Mouse (Mus musculus) hindbrain, postnatal 0 days (tissue): ENCODE measurements around the gene Prkar1b. TPM values are rescaled to one million over a fixed set of nuclear protein-coding genes. Genes with fewer than 3 reads are reported as not detected.

Experiments
- ATAC-seq: fragments of 200-750 bp; cut with Nextera tagmentation; 2 replicates; pipeline ENCODE4 v1.8.0; 2017; ENCODE audit warnings: mild to moderate bottlenecking, moderate TSS enrichment, moderate library complexity
- DNase-seq: peaks from one replicate; pipeline ENCODE4 v3.0.0-alpha.2; 2015; ENCODE audit warnings: low spot score
- H3K27ac ChIP-seq: fragments of 300-500 bp; sonication (generic); 2 replicates; pipeline ENCODE4 v1.5.1; 2014; ENCODE audit warnings: mild to moderate bottlenecking
- H3K27me3 ChIP-seq: fragments of 300-500 bp; sonication (generic); 2 replicates; pipeline ENCODE4 v1.6.1; 2014; ENCODE audit warnings: low read length, mixed read lengths; ENCODE audit not compliant: insufficient read depth
- H3K36me3 ChIP-seq: fragments of 300-500 bp; sonication (generic); 2 replicates; pipeline ENCODE4 v1.6.1; 2014; ENCODE audit warnings: low read length, mixed read lengths; ENCODE audit not compliant: insufficient read depth
- H3K4me1 ChIP-seq: fragments of 300-500 bp; sonication (generic); 2 replicates; pipeline ENCODE4 v1.6.1; 2014; ENCODE audit warnings: antibody characterized with exemption, low read length, mixed read lengths; ENCODE audit not compliant: insufficient read depth
- H3K4me2 ChIP-seq: fragments of 300-500 bp; sonication (generic); 2 replicates; pipeline ENCODE4 v1.6.1; 2014; ENCODE audit warnings: low read depth, mild to moderate bottlenecking, low read length, moderate library complexity, mixed read lengths
- H3K4me3 ChIP-seq: fragments of 300-500 bp; sonication (generic); 2 replicates; pipeline ENCODE4 v1.5.1; 2014; ENCODE audit warnings: low read length
- H3K9ac ChIP-seq: fragments of 300-500 bp; sonication (generic); replicated peaks from 2 replicates; pipeline ENCODE4 v1.6.1; 2014; ENCODE audit warnings: mild to moderate bottlenecking, low read length, moderate library complexity, mixed read lengths
- H3K9me3 ChIP-seq: fragments of 300-500 bp; sonication (generic); 2 replicates; pipeline ENCODE4 v1.6.1; 2016; ENCODE audit warnings: low read length, mixed read lengths
- CTCF ChIP-seq: IDR thresholded peaks from 2 replicates; pipeline ENCODE4 v1.5.1; 2016; ENCODE audit warnings: antibody characterized with exemption, control low read depth, low read depth
- WGBS: fragments of 180-500 bp; shearing (Covaris S2); extraction: QIAGEN DNeasy Blood & Tissue Kit; methylation state at CpG from one replicate; pipeline ENCODE4 v1.1.7; 2014; 5-methylcytosine and 5-hydroxymethylcytosine counted together
- polyA plus RNA-seq: library from polyadenylated mRNA; unstranded; fragments of >200 nt; fragmentation: Nextera tagmentation; extraction: Ambion mirVana; gene quantifications from 2 replicates; pipeline ENCODE4 v1.2.1, GENCODE M21; 2015
- total RNA-seq: library from RNA; depleted of rRNA; stranded (reverse); fragments of >200 nt; gene quantifications from 2 replicates; pipeline ENCODE4 v1.2.3, GENCODE M21; 2014

The Prkar1b gene
- total and polyA plus RNA-seq, 2 experiments from 2014 or later = 264 to 322 TPM

DNA sequence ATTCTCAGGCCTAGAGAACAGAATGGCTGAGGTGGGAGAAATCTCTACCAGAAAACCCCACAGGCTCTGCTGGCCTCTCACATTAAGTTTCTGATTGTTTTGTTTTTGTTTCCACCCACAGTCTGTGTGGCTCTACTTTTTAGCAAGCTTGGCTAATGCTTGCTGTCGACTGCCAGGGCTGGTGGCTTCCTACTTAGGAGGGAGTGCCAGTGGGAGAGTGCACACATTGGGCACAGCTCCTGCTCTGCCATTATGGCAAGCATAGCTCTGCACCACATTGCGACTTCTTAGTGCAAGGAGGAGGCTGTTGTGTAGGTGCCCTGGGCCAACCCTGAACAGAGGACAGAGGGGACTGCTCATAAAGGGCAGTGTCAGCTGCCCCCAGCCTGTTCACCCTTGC lies 33.3 kb upstream of the Prkar1b start:
- Histone ChIP-seq H3K27me3 (no peaks in the 10 kb centered on the region), H3K9me3 (no peaks in the 10 kb centered on the region), H3K9ac (no peak overlapping the region), H3K36me3 (peaks cover 49% of the 10 kb centered on the region), H3K4me3 (no peak overlapping the region), H3K4me2 (no peak overlapping the region), H3K4me1 (no peaks in the 10 kb centered on the region), H3K27ac (no peak overlapping the region)
- no peak for TF ChIP-seq CTCF
- ATAC-seq = no peak
- no peak for DNase-seq
- WGBS = 92% methylated on average over 2 of the region's 2 CpGs

DNA sequence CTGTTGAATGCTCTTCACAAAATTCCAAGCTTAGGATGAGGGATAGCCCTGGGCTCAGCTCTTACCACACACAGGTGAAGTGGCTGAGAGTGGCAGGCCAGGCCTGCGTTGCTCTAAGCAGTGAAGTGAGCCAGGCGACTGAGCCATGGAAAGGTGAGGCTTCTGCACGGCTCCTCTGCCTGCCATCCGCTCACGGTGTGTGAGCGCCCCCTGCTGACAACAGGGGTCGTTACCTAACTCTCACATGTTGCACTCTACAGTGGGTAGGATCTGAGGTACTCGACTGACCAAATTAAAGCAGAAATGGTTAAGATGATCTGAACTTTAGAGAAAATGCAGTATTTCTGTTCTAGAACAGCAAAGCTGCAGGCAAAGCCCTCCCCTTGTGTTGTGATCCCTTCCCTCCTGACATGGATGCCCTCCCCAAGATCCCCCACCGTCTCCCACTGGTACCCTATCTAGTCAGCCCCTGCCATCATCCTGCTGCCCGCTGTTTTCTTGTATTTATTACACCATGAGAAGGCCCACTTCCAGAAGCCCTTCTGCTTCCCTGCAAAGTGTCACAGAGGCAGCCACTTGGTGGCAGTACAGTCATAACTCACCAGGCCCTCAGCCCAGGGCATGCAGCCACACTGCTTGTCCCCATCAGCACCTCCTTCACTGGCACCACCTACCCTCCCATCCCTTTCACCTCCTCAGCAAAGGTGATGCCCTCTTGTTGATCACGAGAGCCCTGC lies 29.3 kb upstream of the Prkar1b start:
- DNase-seq (peak; percentile 89), ATAC-seq (peak; percentile 85)
- peak; percentile 95 for TF ChIP-seq CTCF
- peaks cover 44% of the 10 kb centered on the region; the same call in 1 of the 2 replicates for H3K36me3 ChIP-seq
- no peak overlapping the region for H3K4me3 ChIP-seq
- WGBS = 28% methylated on average over 11 of the region's 11 CpGs
- no peak overlapping the region for H3K27ac ChIP-seq
- H3K9me3 ChIP-seq = no peaks in the 10 kb centered on the region
- no peaks in the 10 kb centered on the region for H3K27me3 ChIP-seq
- H3K9ac ChIP-seq = no peak overlapping the region
- no peak overlapping the region for H3K4me2 ChIP-seq
- peaks cover under 1% of the 10 kb centered on the region; the same call in 1 of the 2 replicates for H3K4me1 ChIP-seq

DNA sequence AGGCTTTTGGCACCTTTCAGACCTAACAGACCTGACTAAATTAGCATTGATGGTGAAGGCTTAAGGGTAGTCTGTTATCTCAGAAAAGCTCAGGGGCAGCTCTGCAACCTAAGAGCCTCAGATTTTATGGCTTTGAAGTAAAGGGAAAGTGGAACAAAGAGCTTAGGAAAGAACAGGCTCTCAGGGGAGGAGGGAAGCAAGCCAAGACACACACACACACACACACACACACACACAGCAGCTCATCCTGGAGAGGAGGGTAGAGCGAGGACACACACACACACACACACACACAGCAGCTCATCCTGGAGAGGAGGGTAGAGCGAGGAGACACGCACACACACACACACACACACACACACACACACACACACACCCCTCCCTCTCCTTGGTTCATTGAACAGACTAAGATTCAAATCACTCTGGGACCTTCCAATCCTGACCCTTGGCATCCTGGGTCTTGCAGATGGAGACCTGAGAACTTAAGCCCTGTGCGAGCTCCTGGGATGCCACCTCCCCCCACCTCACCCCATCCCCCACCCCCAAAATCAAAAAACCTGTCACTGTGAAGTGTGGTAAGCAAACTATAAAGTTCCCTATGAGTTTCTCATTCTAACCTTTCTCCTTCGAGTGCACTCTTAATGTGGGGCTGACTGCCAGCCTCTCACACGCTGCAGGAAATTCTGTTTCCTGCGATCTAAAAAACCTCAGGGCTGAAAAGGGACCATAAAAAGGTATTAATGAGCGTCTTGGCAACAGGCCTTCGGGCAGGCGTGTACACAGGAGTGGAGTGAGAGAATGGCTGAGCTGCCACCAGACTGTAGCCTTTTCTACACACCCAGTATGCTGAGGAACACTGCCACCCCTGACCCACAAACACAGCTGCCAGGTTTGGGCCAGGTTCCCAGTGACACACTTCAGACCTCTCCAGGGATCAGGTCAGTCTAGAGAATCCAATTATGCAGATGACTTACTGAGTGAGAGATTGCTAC lies 25.1 kb upstream of the Prkar1b start:
- H3K27ac ChIP-seq = peak overlapping the region; percentile 32; the same call in 1 of the 2 replicates
- peaks cover 39% of the 10 kb centered on the region for H3K36me3 ChIP-seq
- no peak overlapping the region for H3K4me2 ChIP-seq
- no peaks in the 10 kb centered on the region for H3K27me3 ChIP-seq
- DNase-seq (peak; percentile 77), ATAC-seq (peak; percentile 43; the same call in 1 of the 2 replicates)
- no peak for TF ChIP-seq CTCF
- H3K4me3 ChIP-seq = no peak overlapping the region
- 40% methylated on average over 10 of the region's 10 CpGs for WGBS
- no peaks in the 10 kb centered on the region for H3K9me3 ChIP-seq
- no peak overlapping the region for H3K9ac ChIP-seq
- peaks cover 3% of the 10 kb centered on the region; the same call in 1 of the 2 replicates for H3K4me1 ChIP-seq

DNA sequence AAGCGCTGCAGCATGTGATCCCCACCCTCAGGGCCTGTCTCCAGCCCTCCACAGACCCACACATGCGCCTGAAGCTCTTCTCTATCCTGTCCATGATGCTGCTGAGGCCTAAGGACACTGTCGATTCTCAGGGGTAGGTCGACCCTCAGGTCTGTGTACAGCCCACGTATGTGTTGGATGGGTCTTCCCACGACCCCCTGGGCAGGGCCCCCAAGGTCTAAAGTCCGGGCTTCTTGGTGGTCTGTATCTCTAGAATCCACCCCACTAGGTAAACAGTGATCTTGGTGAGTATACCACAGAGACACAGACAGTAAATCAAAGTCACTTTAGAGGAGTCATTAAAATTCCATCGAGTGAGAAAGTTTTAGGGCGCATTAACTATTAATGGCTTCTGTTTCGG lies 24.3 kb upstream of the Prkar1b start:
- H3K9ac ChIP-seq = no peak overlapping the region
- WGBS = 73% methylated on average over 10 of the region's 10 CpGs
- peaks cover 39% of the 10 kb centered on the region for H3K36me3 ChIP-seq
- no peak for DNase-seq
- H3K9me3 ChIP-seq = no peaks in the 10 kb centered on the region
- H3K4me3 ChIP-seq = no peak overlapping the region
- no peak; the same call in 1 of the 2 replicates for ATAC-seq
- peaks cover 3% of the 10 kb centered on the region; the same call in 1 of the 2 replicates for H3K4me1 ChIP-seq
- H3K27ac ChIP-seq = peak overlapping the region; percentile 41; the same call in 1 of the 2 replicates
- TF ChIP-seq CTCF = no peak
- no peaks in the 10 kb centered on the region for H3K27me3 ChIP-seq
- no peak overlapping the region for H3K4me2 ChIP-seq

DNA sequence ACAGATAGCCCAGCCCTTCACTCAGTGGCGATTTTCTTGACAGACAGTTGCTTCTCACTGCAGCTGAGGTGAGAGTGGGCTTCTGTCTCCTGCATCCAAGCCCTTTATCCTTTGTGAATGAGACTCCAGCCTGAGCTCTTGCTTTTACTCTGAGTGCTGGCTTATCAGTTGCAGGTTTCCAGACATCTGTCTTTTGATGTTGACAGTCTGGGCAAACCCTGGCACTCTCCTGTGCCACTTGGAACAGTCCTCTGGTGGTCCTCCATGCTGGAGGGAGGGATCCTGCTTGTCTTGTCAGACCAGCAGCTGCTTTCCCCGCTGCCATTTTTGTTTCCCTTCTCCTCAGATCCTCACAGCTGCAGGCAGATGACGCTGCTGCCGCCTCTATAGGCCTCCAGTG lies 22.1 kb upstream of the Prkar1b start:
- H3K27ac ChIP-seq = no peak overlapping the region
- no peak overlapping the region for H3K9ac ChIP-seq
- no peak for TF ChIP-seq CTCF
- DNase-seq (no peak), ATAC-seq (no peak)
- WGBS = 92% methylated on average over 4 of the region's 4 CpGs
- peaks cover 3% of the 10 kb centered on the region; the same call in 1 of the 2 replicates for H3K4me1 ChIP-seq
- H3K4me2 ChIP-seq = no peak overlapping the region
- no peaks in the 10 kb centered on the region for H3K9me3 ChIP-seq
- no peaks in the 10 kb centered on the region for H3K27me3 ChIP-seq
- H3K36me3 ChIP-seq = peaks cover 45% of the 10 kb centered on the region
- H3K4me3 ChIP-seq = no peak overlapping the region

DNA sequence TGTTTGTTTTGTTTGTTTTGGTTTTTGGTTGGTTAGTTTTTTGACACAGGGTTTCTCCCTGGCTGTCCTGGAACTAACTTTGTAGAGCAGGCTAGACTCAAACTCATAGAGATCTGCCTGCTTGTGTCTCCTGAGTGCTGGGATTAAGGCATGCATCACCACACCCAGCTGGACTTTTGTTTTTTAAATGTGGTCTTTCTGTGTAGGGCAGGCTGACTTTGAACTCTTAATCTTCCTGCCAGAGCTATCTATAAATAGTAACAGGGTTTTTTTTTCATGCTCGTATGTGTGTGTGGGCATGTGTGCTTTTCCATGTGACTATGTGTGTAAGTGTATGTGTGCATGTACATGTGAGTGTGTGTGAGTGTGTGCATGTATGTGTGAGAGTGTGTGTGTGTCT lies 17.7 kb upstream of the Prkar1b start:
- no peak for TF ChIP-seq CTCF
- Histone ChIP-seq H3K27me3 (no peaks in the 10 kb centered on the region), H3K36me3 (peaks cover 47% of the 10 kb centered on the region), H3K27ac (no peak overlapping the region), H3K4me3 (no peak overlapping the region), H3K4me1 (no peaks in the 10 kb centered on the region), H3K9me3 (no peaks in the 10 kb centered on the region), H3K4me2 (no peak overlapping the region), H3K9ac (no peak overlapping the region)
- DNase-seq (no peak), ATAC-seq (no peak)
- 90% methylated on average over 1 of the region's 1 CpGs for whole genome bisulfite sequencing
